Mouse (Mus musculus) forelimb bud, embryonic 11.5 days (tissue): ENCODE measurements around the gene Rpp30.

Source experiments
- DNase-seq: peaks from one replicate; pipeline ENCODE4 v3.0.0-alpha.2; 2012; ENCODE audit warnings: low read depth, low spot score

The Rpp30 gene

DNA sequence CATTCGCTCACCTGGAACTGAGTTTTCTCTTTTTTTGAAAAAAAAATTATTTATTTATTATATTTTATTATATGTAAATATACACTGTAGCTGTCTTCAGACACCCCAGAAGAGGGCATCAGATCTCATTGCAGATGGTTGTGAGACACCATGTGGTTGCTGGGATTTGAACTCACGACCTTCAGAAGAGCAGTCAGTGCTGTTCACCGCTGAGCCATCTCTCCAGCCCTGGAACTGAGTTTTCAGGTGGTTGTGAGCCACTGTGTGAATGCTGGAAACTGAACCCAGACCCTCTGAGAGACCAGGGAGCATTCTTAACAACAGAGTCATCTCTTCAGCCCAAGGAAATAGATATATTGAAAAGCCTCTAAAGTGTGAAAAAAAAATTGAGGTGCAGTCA, 44.9 kb downstream of the Rpp30 start:
- DNase-seq = no peak

DNA sequence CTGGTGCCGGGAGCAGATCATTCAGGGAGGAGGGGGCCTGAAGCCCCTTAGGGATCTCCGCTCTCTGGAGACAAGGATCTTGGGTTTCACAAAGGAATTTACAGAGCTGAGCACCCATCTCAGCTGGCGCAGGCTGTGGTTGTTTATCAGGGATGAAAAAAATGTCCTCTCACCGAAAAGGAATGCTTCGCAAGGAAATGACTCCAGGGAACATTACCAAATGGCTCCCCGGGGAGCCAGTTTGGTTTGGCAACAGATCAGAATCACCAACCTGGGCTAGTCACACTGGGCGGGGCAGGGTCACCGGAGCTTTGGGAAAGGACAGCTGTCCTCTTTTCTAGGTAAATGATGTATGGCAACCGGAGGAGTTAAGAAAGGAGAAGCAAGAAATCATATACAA, 45.7 kb downstream of the Rpp30 start:
- no peak for DNase-seq

DNA sequence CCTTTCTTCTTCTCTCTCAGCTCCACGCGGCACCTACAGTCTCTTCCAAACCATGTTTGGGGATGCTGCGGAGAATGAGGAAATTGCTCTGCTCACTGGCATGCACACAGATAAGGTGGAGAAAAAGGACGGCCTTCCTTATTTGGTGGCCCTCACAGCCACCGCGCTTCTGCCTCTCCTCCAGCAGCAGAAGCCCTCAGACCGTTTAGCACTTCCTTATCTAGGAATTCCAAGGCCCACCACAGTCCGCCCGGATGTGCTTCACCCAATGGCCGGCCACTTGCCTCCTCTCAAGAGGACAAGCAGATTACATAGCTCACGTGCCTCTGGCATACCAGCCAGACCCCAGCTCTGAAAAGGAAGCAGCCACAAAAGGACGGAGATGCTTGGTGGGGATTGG, 46.1 kb downstream of the Rpp30 start:
- DNase-seq = no peak

DNA sequence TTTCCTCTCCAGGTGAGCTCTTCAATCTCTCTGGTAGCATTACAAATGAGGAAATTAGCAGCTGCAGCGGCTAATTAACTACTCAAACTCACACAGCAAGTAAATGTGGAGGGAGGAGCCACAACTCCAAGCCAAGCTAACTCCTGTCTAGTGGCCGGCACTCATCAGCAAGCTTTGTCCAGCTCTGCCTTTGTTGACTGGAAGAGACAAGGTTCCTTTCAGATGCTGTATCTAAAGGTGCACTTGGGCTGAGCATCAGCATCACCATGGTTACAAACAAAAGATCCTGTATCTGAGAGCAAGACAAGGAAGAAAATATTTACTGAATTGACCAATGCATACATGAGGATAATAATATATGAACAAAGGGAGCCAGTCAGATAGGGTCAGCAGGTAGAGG, 46.7 kb downstream of the Rpp30 start:
- DNase-seq = no peak

DNA sequence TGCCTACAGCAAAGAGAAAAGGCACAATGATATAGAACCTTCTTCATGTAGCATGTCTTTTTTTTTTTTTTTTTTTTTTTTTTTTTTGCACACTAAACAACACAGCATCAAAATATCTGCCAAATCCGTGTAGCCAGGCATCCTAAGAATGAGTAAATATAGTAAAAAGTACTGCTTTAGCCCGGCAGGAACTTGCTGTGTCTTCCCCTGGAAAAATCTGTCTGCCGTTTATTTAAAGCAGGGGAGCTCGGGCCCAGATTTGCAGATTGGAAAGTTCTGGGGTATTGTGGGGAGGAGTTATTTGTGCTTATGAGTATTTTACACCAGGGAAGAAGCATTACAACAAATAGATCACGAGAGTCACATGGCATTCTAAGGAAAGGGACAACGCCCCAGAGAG, 48.5 kb downstream of the Rpp30 start:
- DNase-seq = no peak

DNA sequence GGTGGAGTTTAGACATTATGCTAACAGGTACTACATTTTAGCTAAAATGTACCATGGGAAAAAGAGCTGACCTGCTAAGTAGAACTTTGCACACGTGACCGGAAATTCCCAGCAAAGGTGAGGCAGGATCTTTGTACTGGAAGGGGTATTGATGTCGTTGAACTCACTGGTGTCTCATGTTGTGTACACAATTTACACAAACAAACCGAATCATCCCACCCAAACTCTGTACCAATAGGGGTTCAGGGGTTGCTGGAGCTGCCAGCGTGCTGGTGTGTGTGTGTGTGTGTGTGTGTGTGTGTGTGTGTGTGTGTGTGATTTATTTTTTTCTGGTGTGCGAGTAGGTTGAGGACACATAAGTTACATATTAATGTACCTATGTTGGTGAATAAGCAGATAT, 49.5 kb downstream of the Rpp30 start:
- DNase-seq = no peak

DNA sequence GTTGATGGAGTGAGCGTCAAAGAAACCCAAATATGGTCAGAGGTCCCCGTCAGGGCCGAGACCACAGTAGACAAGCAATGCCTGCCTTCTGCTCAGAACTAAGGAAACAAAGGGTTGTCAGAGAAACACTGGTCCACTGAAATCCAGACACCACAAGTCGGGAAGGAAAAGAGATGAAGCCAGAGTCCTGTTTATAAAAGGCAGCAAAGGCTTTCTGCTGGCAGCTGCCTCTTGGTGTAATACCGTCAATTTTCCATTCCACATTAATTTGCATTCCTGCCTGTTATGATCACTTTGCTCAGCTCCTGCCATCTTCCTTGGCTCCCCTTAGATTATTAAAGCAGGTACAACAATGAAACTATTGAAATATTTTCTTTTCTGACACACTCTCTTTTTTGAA, 50.2 kb downstream of the Rpp30 start:
- DNase-seq = no peak

DNA sequence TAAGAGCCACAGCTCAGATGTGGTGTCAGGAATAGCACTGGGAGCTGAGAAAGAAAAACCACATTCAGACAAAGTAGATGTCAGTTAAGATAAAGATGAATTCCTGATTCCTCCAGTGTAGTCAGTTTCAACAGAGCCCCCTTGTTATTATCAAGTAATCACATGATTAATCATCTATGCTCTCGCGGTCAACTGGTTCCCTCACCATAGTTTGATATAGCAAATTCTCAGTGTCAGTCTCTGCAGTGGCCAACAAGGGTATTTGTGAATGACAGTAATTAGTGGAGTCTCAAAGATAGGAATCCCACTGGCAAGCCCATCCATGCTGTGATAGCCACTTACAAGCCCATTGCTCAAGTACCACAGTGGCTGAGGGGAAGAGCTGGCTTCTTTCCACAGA, 60.1 kb downstream of the Rpp30 start:
- DNase-seq = no peak

DNA sequence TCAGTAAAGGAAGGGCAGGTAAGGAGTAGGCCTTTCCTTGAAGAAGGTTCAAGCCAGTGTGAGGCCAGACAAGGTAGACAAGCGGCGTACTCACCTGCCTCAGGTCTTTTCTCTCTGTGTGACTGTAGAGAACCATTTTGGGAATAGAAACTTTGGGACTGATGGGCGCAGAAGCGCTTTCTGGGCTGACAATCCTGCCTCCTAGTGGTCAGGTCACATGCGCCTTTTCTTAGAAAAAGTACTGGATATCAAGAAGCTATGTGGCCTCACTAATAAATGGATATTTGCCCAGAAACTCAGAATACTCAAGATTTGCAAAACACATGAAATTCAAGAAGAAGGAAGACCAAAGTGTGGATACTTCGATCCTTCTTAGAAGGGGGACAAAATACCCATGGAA, 65.1 kb downstream of the Rpp30 start:
- no peak for DNase-seq

DNA sequence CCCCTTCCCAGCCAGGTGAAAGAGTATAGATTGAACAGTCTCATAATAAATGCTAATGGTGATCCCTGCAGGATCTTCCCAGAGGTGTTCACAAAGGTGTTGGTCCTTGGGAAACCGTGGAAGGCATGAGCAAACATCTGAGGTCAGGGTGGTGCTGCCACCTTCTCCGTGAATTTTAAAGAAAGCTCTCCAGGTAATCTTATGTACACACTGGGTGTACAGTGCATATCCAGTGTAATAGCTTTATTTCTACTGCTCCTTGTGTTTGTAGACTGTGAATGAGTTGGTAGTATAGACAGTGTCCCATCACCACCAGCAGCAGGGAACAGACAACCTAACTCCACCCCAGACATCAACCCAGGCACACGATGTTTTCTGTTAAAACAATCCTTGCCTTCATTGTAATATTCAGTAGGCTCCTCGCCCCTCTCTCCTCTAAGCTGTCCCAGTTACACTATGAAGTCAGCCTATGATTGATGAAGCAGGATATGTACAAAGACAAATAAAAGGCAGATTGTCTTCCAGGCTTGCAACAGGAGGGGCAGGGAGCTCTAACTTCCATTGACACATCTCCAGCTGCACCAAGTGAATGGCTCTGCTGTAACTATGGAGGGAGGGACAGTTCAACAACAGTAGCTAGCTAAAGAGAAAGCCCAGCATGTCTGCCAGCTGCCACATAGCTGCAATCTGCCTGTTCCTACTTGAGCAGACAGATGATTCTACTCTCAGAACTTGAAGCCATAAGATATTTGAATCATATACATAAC, 66.9 kb downstream of the Rpp30 start:
- DNase-seq = no peak
